Mouse (Mus musculus): ENCODE data around the gene Mtf2.
"Not testable (repeated sequence)": the region's sequence is repeated elsewhere in the genome, so short reads cannot be mapped to it uniquely, and the experiment has no call there.

Gene Mtf2

DNA sequence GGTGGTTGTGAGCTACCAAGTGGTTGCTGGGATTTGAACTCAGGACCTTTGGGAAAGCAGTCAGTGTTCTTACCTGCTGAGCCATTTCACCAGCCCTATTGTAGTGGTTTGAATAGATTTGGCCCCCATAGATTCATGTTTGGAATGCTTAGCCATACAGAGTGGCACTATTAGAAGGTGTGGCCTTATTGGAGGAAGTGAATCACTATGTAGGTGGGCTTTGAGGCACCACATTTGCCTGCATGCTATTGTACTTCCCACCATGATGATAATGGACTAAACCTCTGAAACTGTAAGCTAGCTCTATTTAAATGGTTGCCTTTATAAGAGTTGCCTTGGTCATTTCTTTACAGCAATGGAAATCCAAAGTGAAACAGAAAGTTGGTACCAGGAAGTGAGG lies 10.8 kb downstream of the Mtf2 start:
- in situ Hi-C loops (cut with MboI; ENCODE audit: unreplicated experiment in 2 of 2), result loop anchor here in 1 of 2 experiments (5.0 kb wide), 1 partner anchor 39 kb away; no protein-coding TSS in a partner anchor

DNA sequence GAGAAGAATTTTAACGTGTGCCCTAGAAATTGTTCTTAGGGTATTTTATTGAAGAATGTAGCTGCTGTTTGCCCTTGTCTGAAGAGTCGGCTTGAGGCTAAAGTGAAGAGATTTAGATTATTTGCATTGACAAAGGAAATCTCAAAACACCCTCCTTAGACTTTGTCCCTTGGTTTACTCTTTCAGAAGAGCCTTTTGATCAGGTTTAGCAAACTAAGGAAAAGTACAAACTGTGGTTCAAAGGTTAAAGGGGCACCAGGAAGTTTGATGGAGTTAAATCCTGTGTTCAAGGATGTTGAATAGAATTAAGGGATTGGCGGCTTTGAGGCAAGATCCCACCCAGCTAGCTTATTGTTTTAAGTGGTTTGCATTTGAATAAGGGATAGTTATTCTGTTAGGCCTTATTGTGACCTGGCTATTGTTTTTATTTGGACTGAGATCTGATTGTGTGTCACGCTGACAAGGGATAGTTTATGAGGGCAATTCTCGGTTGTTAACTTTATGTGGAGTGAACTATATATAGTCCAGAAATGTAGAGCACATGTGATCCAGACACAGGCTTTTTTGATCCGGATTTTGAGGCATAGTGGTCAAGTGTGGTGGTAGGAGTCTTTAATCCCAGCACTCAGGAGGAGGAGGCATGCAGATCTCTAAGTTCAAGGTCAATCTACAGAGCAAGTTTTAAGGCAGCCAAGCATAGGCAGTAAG lies 11.5 kb downstream of the Mtf2 start:
- in situ Hi-C loops (cut with MboI; ENCODE audit: unreplicated experiment in 2 of 2), result loop anchor here in 1 of 2 experiments (5.0 kb wide), 1 partner anchor 40 kb away; no protein-coding TSS in a partner anchor

DNA sequence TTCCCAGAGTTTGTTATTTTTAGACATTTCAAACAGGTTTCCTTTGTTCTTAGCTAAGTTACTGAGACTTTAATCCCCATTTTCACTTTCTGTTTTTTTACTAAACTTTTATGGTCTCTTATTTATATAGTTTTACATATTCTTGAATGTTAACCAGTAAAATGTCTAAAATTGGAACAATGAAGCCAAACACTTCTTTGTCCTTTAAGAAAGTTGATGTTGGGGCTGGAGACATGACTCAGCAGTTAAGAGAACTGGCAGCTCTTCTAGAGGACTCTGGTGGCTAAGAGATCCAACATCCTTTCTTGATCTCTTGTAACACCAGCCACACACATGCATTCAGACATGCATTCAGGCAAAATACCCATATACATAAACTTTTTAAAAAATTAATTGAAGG lies 14.1 kb downstream of the Mtf2 start:
- in situ Hi-C loops (cut with MboI; ENCODE audit: unreplicated experiment in 2 of 2), result loop anchor here (5.0 kb wide), 1 partner anchor 42 kb away; no protein-coding TSS in a partner anchor

DNA sequence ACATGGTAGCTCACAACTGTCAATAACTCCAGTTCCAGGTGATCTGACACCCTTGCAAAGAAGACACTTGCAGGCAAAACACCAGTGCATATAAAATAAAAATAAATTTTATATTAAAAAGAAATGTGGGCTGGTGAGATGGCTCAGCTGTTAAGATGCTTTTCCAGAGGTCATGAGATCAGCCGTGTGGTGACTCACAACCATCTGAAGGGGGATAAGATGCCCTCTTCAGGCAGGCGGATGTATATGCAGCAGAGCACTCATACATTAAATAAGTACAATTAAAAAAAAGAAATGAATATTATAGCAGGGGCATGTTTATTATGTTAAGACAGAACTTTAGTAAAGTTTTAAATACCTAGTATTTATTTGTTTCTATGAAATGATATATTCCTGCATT lies 16.9 kb downstream of the Mtf2 start:
- in situ Hi-C loops (cut with MboI; ENCODE audit: unreplicated experiment in 2 of 2), result loop anchor here in 1 of 2 experiments (5.0 kb wide), 1 partner anchor 45 kb away; no protein-coding TSS in a partner anchor

DNA sequence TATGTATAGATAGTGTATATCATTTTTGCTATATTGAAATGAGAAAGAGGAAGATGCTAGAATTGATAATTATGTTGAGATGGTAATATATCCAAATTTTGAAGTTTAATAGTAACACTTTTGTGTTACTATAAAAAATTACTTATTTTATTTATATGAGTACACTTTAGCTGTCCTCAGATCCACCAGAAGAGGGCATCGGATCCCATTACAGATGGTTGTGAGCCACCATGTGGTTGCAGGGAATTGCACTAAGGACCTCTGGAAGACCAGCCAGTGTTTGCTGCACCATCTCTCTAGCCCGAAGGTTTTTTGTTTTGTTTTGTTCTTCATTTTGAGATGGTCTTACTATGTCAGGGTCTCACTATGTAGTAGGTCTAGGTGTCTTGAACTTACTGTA lies 20.0 kb downstream of the Mtf2 start:
- in situ Hi-C loops (cut with MboI; ENCODE audit: unreplicated experiment in 2 of 2), result no loop called here

DNA sequence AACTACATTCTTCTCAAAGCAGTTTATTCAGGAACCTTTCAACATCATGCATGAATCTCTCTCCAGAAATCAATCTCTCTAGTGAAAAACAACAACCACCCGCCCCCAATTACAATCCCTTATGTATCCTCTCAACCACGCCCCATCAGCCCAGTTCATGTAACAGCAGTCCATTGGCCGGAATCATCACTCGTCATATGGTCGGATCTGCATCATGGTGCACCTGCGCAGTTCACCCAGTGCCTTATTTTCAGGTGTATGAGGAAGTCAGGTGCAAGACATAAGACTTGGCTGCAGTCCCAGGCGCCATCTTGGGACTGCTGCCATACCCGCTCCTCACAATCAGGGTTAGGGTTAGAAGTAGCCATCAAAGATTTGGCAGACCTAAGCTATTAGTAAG lies 27.3 kb downstream of the Mtf2 start:
- in situ Hi-C loops (cut with MboI; ENCODE audit: unreplicated experiment in 2 of 2), result not testable (repeated sequence)

DNA sequence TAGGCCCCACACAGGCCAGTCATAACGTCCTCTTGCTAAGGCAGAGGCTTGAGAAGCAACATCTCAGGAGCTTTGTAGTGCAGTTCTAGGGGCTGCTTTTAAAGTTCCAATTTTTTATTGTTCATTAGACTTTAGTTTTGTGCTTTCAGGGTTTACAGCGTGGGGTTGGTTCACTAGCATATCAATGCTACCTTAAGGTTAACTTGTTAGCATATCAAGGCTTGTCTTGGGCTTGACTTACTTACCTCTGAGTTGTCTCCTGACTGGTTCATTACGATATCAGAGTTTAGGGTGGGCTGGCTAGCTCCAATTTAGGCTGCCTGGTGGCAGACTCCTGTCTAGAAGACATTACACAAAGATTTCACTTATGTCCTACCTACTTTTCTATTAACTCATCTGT lies 32.2 kb downstream of the Mtf2 start:
- in situ Hi-C loops (cut with MboI; ENCODE audit: unreplicated experiment in 2 of 2), result no loop called here

DNA sequence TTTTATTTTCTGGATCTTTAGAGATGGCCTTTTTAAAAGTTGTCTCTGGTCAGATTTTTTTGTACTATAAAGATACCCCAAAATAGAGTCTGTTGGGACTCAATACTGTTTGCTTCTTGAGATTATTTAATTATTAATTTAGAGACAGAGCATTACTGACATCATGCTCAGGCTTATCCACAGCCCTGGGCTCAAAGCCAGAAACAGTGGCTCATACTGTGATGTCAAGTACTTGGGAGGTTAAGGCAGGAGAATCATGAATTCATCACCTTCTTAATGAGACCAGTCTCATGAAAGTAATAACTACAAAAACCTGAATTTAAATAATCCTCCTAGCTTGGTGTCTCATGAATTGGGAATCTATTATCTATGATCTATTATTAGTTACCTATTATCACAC lies 34.7 kb downstream of the Mtf2 start:
- in situ Hi-C loops (cut with MboI; ENCODE audit: unreplicated experiment in 2 of 2), result no loop called here

DNA sequence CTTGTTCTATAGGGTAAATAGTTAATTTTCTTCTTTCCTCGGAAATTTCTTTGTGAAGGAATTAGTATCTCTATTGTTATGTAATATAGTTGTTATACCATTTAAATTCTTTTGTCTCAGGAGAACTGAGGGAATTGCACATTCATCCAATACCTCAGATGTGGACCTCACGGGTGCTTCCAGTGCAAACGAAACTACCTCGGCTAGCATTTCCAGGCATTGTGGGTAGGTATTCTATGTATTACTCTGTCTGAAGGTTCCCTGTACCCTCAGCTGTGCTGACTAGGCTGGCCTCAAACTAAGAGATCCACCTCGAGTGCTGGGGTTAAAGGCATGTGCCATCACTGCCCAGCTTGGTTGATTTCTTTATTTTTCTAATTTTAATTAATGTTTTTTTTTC lies 38.8 kb downstream of the Mtf2 start:
- in situ Hi-C loops (cut with MboI; ENCODE audit: unreplicated experiment in 2 of 2), result no loop called here

DNA sequence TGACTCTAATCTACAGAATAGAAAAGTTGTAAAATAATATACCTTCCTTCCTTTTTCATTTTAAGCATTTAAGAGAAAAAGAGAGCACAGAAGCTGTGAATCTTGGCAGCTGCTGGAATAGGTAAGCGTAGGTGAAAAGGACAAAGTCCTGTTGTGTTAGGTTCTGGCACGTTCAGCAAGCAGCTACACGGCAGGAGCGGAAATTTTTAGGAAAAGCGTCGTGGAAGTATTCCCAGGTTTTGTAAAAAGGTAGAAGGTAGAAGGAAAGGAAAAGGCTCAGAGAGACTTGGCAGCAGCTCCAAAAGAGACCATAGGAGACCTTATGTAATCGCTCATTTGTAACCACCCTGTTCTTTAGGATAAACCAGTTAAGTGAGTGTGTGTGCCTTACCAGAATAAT lies 43.9 kb downstream of the Mtf2 start:
- in situ Hi-C loops (cut with MboI; ENCODE audit: unreplicated experiment in 2 of 2), result no loop called here

DNA sequence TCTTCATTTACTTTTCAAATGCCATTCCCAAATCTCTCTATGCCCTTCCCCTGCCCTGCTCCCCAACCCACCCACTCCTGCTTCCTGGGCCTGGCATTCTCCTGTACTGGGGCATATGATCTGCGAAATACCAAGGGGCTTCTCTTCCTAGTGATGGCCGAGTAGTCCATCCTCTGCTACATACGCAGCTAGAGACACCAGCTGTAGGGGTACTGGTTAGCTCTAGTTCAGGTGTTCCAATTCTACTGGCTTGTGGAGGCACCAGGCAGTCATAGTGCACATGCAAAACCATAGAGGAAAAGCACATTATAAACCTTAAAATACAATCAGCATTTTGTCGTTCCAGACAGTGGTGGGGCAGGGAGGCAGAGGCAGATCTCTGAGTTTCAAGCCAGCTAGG lies 52.2 kb downstream of the Mtf2 start:
- in situ Hi-C loops (cut with MboI; ENCODE audit: unreplicated experiment in 2 of 2), result no loop called here

DNA sequence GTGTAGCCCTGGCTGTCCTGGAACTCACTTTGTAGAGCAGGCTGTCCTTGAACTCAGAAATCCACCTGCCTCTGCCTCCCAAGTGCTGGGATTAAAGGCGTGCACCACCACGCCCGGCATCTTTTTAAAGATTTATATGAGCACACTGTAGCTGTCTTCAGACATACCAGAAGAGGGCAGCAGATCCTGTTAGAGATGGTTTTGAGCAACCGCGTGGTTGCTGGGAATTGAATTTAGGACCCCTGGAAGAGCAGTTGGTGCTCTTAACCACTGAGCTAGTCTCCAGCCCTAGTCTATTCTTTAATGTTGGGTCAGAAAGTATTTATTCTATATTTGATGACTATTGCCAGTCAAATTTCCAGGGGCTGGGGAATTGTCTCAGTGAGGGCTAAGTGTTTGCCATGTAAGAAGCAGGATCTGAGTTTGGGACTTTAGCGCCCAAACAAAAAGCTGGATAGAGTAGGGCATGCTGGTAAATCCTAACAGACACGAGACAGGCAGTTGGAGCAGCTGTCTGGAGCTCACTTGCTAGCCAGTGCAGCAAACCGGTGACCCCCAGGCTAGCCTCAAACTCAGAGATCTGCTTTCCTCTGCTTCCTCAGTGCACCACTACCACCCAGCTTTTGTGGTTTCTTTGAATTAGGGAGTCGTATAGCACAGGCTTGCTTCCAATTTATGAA lies 54.9 kb downstream of the Mtf2 start:
- in situ Hi-C loops (cut with MboI; ENCODE audit: unreplicated experiment in 2 of 2), result no loop called here

DNA sequence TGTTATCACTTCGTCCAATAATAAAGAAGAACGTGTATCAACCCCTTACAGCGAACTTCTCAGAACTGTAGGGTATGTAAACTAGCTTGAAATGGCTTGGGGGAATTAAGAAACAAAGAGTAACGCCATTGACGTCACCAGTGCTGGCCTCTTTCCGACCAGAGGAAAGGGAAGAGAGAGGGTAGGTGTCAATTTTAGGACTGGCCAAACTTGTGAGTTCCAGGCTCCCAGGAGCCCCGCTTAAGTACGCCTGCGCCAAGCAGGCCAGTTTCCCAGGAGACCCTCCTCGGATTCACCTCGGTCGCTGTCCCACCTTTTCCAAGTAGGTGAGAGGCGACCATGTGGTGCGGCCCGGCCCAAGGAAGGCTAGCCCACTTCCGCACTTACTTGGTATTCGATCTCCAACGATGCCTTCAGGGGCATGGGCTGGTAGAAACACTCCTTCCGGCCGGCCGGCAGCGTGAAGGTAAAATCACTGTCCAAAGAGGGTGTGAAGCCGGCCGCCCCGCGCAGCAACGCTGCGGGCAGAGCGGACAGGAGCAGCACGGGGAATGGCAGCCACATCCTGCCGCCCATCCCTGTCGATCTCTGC lies 66.5 kb downstream of the Mtf2 start:
- in situ Hi-C loops (cut with MboI; ENCODE audit: unreplicated experiment in 2 of 2), result no loop called here

DNA sequence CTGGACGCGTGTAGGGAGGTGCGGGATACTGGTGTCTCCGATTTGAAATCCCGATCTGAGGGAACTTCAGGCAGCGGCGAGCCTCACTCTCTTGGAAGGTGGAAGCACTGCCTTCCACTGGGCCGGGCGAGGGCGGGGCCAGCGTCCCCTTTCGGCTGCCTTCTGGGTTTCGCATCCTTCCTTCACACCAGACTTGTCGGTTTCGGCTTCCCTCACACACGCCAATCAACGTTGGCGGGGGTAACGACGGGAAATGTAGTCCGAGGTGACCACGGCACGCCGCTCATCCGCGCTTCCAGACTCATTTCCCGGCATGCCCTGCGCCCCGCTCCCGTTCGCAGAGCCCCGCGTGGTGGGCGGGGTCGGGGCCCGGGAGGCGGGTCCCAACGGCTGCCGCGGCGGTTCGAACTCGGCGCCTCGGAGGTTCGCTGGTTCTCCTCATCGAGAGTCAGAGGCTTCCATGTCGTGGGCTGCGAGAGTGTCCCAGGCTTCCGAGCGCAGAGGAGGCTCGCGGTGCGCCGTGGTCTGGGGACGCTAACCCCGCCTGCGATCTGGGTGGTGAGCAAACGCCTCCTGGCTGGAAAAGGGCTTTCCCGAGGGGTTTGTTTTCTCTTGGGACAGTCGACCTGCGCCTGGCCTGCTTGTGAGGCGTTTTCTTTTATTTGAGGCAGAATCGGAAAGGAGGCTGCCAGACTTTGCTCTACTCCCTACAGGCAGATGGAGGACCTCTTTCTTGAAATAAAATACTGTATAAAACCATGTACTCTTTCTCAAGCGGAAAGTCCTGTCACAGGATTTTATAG lies 67.2 kb downstream of the Mtf2 start, which contains the start of the genes Tmed5 and Ccdc18:
TSS of gene Tmed5 (minus strand) at position 180 of the 803 bp plus-strand sequence.
TSS of gene Ccdc18 (plus strand) at position 435 of the 803 bp plus-strand sequence.
- in situ Hi-C loops (cut with MboI; ENCODE audit: unreplicated experiment in 2 of 2), result no loop called here

DNA sequence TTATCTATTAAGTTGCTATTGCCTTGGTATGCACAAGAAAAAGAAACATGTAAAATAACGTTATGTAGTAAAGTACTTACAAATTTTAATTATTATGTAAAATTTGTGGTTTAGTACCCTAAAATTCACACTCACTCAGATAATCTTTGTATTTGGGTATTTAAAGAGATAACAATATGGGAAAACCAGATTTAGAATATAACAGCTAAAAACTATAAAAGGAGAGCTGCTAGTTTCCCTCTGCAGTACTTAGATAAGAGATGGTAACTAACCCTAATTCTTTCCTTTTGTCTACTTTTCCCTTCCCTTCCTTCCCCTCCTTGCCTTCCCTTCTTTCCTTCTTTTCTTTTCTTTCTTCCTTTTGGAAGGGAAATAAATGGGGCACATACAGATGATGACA lies 87.1 kb downstream of the Mtf2 start:
- in situ Hi-C loops (cut with MboI; ENCODE audit: unreplicated experiment in 2 of 2), result no loop called here
